Mouse (Mus musculus): ENCODE results near the gene Atp6v0a2.

Atp6v0a2 gene

GRCm38 (mm10) chr5:124636694-124637093 is 8.3 kb downstream of the Atp6v0a2 start:
- DNase-seq (ENCODE audit: inconsistent ontology term), result no peak

- DNase-seq (ENCODE audit: inconsistent ontology term), result no peak
Observed at GRCm38 (mm10) chr5:124637300-124637699, 8.9 kb downstream of the Atp6v0a2 start.

GRCm38 (mm10) chr5:124637836-124638235 is 9.5 kb downstream of the Atp6v0a2 start:
- no peak for DNase-seq (ENCODE audit: inconsistent ontology term)

GRCm38 (mm10) chr5:124713741-124714140 is 85.4 kb downstream of the Atp6v0a2 start:
- no peak for DNase-seq (ENCODE audit: inconsistent ontology term)

- no peak for DNase-seq (ENCODE audit: inconsistent ontology term)
Observed at GRCm38 (mm10) chr5:124715135-124715534, 86.8 kb downstream of the Atp6v0a2 start.

- DNase-seq (ENCODE audit: inconsistent ontology term), result no peak
Observed at GRCm38 (mm10) chr5:124717969-124718368, 89.6 kb downstream of the Atp6v0a2 start.

- no peak for DNase-seq (ENCODE audit: inconsistent ontology term)
Observed at GRCm38 (mm10) chr5:124718396-124718795, 90.0 kb downstream of the Atp6v0a2 start.

GRCm38 (mm10) chr5:124723125-124723524 is 94.7 kb downstream of the Atp6v0a2 start:
- no peak for DNase-seq (ENCODE audit: inconsistent ontology term)

GRCm38 (mm10) chr5:124724997-124725396 is 96.6 kb downstream of the Atp6v0a2 start, which contains the start of gene Dnah10:
Dnah10 (plus strand) TSS chr5:124725085.
- no peak for DNase-seq (ENCODE audit: inconsistent ontology term)

- peak; percentile 11 for DNase-seq (ENCODE audit: inconsistent ontology term)
Observed at GRCm38 (mm10) chr5:124729662-124730206, 101.4 kb downstream of the Atp6v0a2 start.

- no peak for DNase-seq (ENCODE audit: inconsistent ontology term)
Observed at GRCm38 (mm10) chr5:124733961-124734360, 105.6 kb downstream of the Atp6v0a2 start.

- no peak for DNase-seq (ENCODE audit: inconsistent ontology term)
Observed at GRCm38 (mm10) chr5:124741898-124742599, 113.7 kb downstream of the Atp6v0a2 start.

GRCm38 (mm10) chr5:124743841-124744240 is 115.5 kb downstream of the Atp6v0a2 start:
- DNase-seq (ENCODE audit: inconsistent ontology term), result no peak

- DNase-seq (ENCODE audit: inconsistent ontology term), result no peak
Observed at GRCm38 (mm10) chr5:124746220-124746619, 117.8 kb downstream of the Atp6v0a2 start.

GRCm38 (mm10) chr5:124748296-124748695 is 119.9 kb downstream of the Atp6v0a2 start:
- DNase-seq (ENCODE audit: inconsistent ontology term), result no peak

GRCm38 (mm10) chr5:124751656-124752055 is 123.3 kb downstream of the Atp6v0a2 start:
- no peak for DNase-seq (ENCODE audit: inconsistent ontology term)

GRCm38 (mm10) chr5:124761011-124761410 is 132.6 kb downstream of the Atp6v0a2 start:
- DNase-seq (ENCODE audit: inconsistent ontology term), result no peak

- DNase-seq (ENCODE audit: inconsistent ontology term), result no peak
Observed at GRCm38 (mm10) chr5:124761787-124762186, 133.4 kb downstream of the Atp6v0a2 start.
